Mouse (Mus musculus) midbrain, embryonic 16.5 days (tissue): ENCODE measurements around the gene Bri3. TPM values are rescaled to one million over a fixed set of nuclear protein-coding genes. Genes with fewer than 3 reads are reported as not detected.

Source experiments
- ATAC-seq: fragments of 200-750 bp; cut with Nextera tagmentation; 2 replicates; pipeline ENCODE4 v1.8.0; 2017; ENCODE audit warnings: moderate TSS enrichment
- H3K27ac ChIP-seq: fragments of 300-500 bp; sonication (generic); 2 replicates; pipeline ENCODE4 v1.5.1; 2014; ENCODE audit warnings: mild to moderate bottlenecking, low read length, mixed read lengths
- H3K27me3 ChIP-seq: fragments of 300-500 bp; sonication (generic); 2 replicates; pipeline ENCODE4 v1.6.1; 2014; ENCODE audit warnings: low read depth, low read length, mixed read lengths; ENCODE audit not compliant: control insufficient read depth, insufficient read depth
- H3K36me3 ChIP-seq: fragments of 300-500 bp; sonication (generic); 2 replicates; pipeline ENCODE4 v1.6.1; 2014; ENCODE audit warnings: mild to moderate bottlenecking, low read length, moderate library complexity, mixed read lengths; ENCODE audit not compliant: control insufficient read depth, insufficient read depth
- H3K4me1 ChIP-seq: fragments of 300-500 bp; sonication (generic); 2 replicates; pipeline ENCODE4 v1.6.1; 2014; ENCODE audit warnings: mild to moderate bottlenecking, low read length, mixed read lengths; ENCODE audit not compliant: control insufficient read depth, insufficient read depth
- H3K4me2 ChIP-seq: fragments of 300-500 bp; sonication (generic); 2 replicates; pipeline ENCODE4 v1.6.1; 2014; ENCODE audit warnings: mild to moderate bottlenecking, low read length, mixed read lengths
- H3K4me3 ChIP-seq: fragments of 300-500 bp; sonication (generic); 2 replicates; pipeline ENCODE4 v1.5.1; 2014; ENCODE audit warnings: low read depth, mild to moderate bottlenecking, low read length, moderate library complexity, mixed read lengths
- H3K9ac ChIP-seq: fragments of 300-500 bp; sonication (generic); 2 replicates; pipeline ENCODE4 v1.6.1; 2014; ENCODE audit warnings: low read depth, low read length, mixed read lengths
- H3K9me3 ChIP-seq: fragments of 300-500 bp; sonication (generic); replicated peaks from 2 replicates; pipeline ENCODE4 v1.6.1; 2014; ENCODE audit warnings: mild to moderate bottlenecking, low read length, mixed read lengths; ENCODE audit not compliant: control insufficient read depth, poor library complexity, severe bottlenecking
- WGBS: fragments of 180-500 bp; shearing (Covaris S2); extraction: QIAGEN DNeasy Blood & Tissue Kit; methylation state at CpG from one replicate; pipeline ENCODE4 v1.1.7; 2014; 5-methylcytosine and 5-hydroxymethylcytosine counted together
- polyA plus RNA-seq: library from polyadenylated mRNA; unstranded; fragments of >200 nt; fragmentation: Nextera tagmentation; extraction: Ambion mirVana; gene quantifications from 2 replicates; pipeline ENCODE4 v1.2.1, GENCODE M21; 2015

Bri3 gene
- polyA plus RNA-seq, 1 experiment from 2014 or later, result 97.3 TPM

- no peaks in the 10 kb centered on the region for H3K36me3 ChIP-seq
- H3K4me2 ChIP-seq, result no peak overlapping the region
- H3K9me3 ChIP-seq, result 0 out of 2 replicates have a peak, but pooled peaks cover 4% of the 10 kb centered on the region
- no peak for ATAC-seq
- no peaks in the 10 kb centered on the region for H3K27me3 ChIP-seq
- 31% methylated on average over 11 of the region's 11 CpGs for WGBS
- no peak overlapping the region for H3K9ac ChIP-seq
- peaks cover 18% of the 10 kb centered on the region for H3K4me1 ChIP-seq
- no peak overlapping the region for H3K27ac ChIP-seq
- H3K4me3 ChIP-seq, result no peak overlapping the region
These were observed 18.0 kb upstream of the Bri3 start for GRCm38 (mm10) chr5:144226220-144226619.

DNA sequence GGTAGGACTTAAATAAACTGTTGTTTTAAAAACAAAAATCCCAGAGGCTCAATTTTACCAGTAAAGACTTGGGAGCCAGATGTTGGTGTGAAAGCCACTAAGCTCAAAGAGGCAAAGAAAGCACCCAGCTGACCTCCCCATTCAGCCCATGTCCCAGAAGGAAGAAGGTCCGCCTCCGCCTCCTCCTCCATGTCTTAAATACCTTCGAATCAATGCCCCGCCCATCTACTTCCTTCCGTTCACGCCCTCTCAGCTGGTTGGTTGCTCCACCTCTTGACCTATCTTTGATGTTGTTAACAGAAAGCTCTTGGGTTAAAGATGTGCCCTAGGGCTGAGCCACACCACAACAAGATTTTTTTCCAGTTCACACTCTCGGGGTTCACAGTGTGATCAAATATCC, 14.0 kb upstream of the Bri3 start:
- Histone ChIP-seq H3K4me2 (no peak overlapping the region), H3K27ac (no peak overlapping the region), H3K27me3 (no peaks in the 10 kb centered on the region), H3K36me3 (no peaks in the 10 kb centered on the region), H3K9me3 (0 out of 2 replicates have a peak, but pooled peaks cover 4% of the 10 kb centered on the region), H3K4me1 (no peaks in the 10 kb centered on the region), H3K9ac (no peak overlapping the region), H3K4me3 (no peak overlapping the region)
- no peak for ATAC-seq
- 91% methylated on average over 7 of the region's 7 CpGs for WGBS

GRCm38 (mm10) chr5:144231410-144231809, 12.8 kb upstream of the Bri3 start:
- no peaks in the 10 kb centered on the region for H3K36me3 ChIP-seq
- no peaks in the 10 kb centered on the region for H3K27me3 ChIP-seq
- H3K4me3 ChIP-seq, result no peak overlapping the region
- WGBS, result 80% methylated on average over 1 of the region's 1 CpGs
- H3K4me2 ChIP-seq, result no peak overlapping the region
- H3K9ac ChIP-seq, result no peak overlapping the region
- no peak for ATAC-seq
- no peak overlapping the region for H3K27ac ChIP-seq
- H3K9me3 ChIP-seq, result 0 out of 2 replicates have a peak, but pooled peaks cover 4% of the 10 kb centered on the region
- H3K4me1 ChIP-seq, result no peaks in the 10 kb centered on the region

DNA sequence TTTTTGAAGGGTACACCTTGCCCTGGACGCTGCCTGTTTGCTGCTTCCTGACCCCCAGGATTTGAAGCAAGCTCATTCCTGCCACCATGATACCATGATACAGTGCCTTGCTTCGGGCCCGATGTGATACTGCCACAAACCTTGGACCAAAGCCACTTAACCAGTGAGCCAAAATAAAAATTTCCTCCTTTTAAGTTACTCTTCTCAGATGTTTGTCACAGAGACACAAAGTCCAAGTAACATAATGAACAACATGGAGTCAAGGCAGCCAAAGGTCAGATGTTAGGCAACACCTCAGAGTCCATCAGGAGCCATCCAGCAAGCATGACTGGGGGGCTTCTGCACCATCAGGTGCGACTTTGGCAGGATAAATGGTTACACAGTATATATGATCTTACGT, 11.7 kb upstream of the Bri3 start:
- 84% methylated on average over 5 of the region's 5 CpGs for WGBS
- H3K27ac ChIP-seq, result no peak overlapping the region
- ATAC-seq, result no peak
- no peaks in the 10 kb centered on the region for H3K27me3 ChIP-seq
- H3K9me3 ChIP-seq, result 0 out of 2 replicates have a peak, but pooled peaks cover 4% of the 10 kb centered on the region
- H3K4me2 ChIP-seq, result no peak overlapping the region
- H3K9ac ChIP-seq, result no peak overlapping the region
- H3K4me1 ChIP-seq, result no peaks in the 10 kb centered on the region
- H3K4me3 ChIP-seq, result no peak overlapping the region
- no peaks in the 10 kb centered on the region for H3K36me3 ChIP-seq

- no peak overlapping the region for H3K9ac ChIP-seq
- no peak overlapping the region for H3K4me3 ChIP-seq
- WGBS, result 76% methylated on average over 6 of the region's 6 CpGs
- no peaks in the 10 kb centered on the region for H3K4me1 ChIP-seq
- no peaks in the 10 kb centered on the region for H3K27me3 ChIP-seq
- 0 out of 2 replicates have a peak, but pooled peaks cover 4% of the 10 kb centered on the region for H3K9me3 ChIP-seq
- no peak overlapping the region for H3K27ac ChIP-seq
- ATAC-seq, result no peak
- no peak overlapping the region for H3K4me2 ChIP-seq
- no peaks in the 10 kb centered on the region for H3K36me3 ChIP-seq
These were observed 10.0 kb upstream of the Bri3 start for GRCm38 (mm10) chr5:144234222-144234621.

- H3K4me2 ChIP-seq, result no peak overlapping the region
- H3K9me3 ChIP-seq, result 0 out of 2 replicates have a peak, but pooled peaks cover 4% of the 10 kb centered on the region
- H3K4me1 ChIP-seq, result no peaks in the 10 kb centered on the region
- 79% methylated on average over 7 of the region's 7 CpGs for WGBS
- H3K36me3 ChIP-seq, result no peaks in the 10 kb centered on the region
- ATAC-seq, result no peak
- H3K4me3 ChIP-seq, result no peak overlapping the region
- no peaks in the 10 kb centered on the region for H3K27me3 ChIP-seq
- H3K9ac ChIP-seq, result no peak overlapping the region
- no peak overlapping the region for H3K27ac ChIP-seq
These were observed 9.5 kb upstream of the Bri3 start for GRCm38 (mm10) chr5:144234714-144235113.

DNA sequence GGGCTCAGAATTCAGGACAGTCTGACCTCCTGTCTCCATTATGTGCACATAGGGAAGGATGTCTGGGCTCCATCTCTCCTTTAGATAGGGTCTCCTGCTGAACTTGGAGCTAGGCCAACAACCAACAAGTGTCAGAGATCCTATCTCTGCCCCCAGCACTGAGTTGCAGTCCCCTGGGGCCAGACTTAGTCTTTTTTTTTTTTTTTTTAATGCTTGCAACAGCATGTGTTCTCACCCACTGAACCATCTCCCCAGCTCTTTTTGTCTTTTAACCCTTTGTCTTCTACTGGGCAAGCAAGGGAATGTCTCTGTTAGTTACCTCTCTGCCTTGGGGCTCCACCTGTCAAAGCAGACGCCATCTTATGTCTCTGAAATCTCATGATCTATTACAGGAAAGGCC, 5.3 kb upstream of the Bri3 start:
- Histone ChIP-seq H3K27ac (no peak overlapping the region), H3K27me3 (no peaks in the 10 kb centered on the region), H3K4me2 (no peak overlapping the region), H3K9me3 (no peaks in the 10 kb centered on the region), H3K4me3 (no peak overlapping the region), H3K4me1 (no peaks in the 10 kb centered on the region), H3K9ac (no peak overlapping the region), H3K36me3 (no peaks in the 10 kb centered on the region)
- no peak for ATAC-seq
- WGBS, result 72% methylated on average over 1 of the region's 1 CpGs

DNA sequence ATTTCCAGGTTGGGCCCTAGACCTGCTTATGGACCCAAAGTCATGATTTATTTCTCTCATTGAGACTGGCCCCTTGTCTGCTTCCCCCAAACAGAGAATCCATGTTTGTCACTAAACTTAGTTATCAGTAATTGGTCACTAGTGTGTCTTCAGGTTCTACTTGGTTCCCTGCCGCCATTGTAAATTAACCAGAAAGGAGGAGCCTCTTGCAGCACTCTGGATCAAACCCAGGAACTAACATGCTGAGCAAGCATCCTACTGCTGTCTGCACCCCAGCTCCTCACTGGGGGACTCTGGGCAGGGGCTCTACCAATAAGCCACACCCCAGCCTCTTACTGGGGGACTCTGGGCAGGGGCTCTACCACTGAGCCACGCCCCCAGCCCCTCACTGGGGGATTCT, 1.4 kb downstream of the Bri3 start:
- 74% methylated on average over 2 of the region's 2 CpGs for WGBS
- Histone ChIP-seq H3K4me3 (no peak overlapping the region), H3K4me2 (no peak overlapping the region), H3K9me3 (no peaks in the 10 kb centered on the region), H3K27me3 (no peaks in the 10 kb centered on the region), H3K9ac (no peak overlapping the region), H3K36me3 (no peaks in the 10 kb centered on the region), H3K4me1 (no peaks in the 10 kb centered on the region), H3K27ac (no peak overlapping the region)
- ATAC-seq, result no peak

- H3K27ac ChIP-seq, result no peak overlapping the region
- no peaks in the 10 kb centered on the region for H3K27me3 ChIP-seq
- no peaks in the 10 kb centered on the region for H3K9me3 ChIP-seq
- H3K4me1 ChIP-seq, result no peaks in the 10 kb centered on the region
- ATAC-seq, result no peak
- no peak overlapping the region for H3K4me2 ChIP-seq
- no peak overlapping the region for H3K4me3 ChIP-seq
- H3K36me3 ChIP-seq, result no peaks in the 10 kb centered on the region
- 87% methylated on average over 7 of the region's 7 CpGs for WGBS
- no peak overlapping the region for H3K9ac ChIP-seq
These were observed 2.4 kb downstream of the Bri3 start for GRCm38 (mm10) chr5:144246669-144247068.
